Mouse (Mus musculus) mouse embryonic stem cell (cell line): ENCODE measurements around the gene Dnajc16.

ENCODE experiments used
- in situ Hi-C, 2 experiments: fragments of 300-500 bp; cut with MboI; formaldehyde crosslinking; loops; 1 replicate in 1 of 2; 3 replicates in 1 of 2; pipeline ENCODE4 v1.14.3; 2019 to 2020; ENCODE audit warnings: low sequenced_read_pairs in 2 of 2, low pct_unique_long_range_greater_than_20kb in 1 of 2, mixed read lengths in 1 of 2; ENCODE audit not compliant: unreplicated experiment in 1 of 2

Gene Dnajc16

DNA sequence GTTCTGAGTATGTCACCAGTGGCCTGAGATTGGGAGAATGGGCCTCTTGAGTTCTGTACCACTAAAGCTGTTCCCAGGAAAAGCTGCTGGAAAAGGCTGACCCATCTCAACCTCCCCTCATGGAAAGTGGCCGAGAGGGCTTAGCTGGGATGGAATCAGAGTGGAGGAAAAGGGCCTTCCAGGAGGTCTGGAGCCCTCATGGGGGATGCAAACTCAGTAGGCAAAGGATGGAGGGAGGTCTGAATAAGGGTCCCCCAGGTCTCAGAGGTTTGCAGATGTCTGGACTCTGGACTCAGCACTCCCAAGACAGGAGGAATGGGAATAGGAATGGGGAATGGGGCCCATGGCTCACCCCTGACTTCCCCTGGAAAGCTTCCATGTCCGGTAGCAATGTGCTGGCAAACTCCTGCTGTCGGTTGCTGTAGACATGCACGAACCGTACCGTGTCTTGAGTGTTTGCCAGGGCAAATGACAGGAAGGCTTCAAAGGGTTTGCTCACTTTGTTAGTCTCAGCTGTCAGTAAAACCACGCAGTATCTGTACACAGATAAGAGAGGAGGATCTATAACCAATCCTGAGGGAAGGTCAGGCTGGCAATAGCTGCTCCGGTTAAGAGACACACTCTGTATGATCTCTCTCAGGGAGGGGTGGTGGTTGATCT lies 21.1 kb downstream of the Dnajc16 start:
- in situ Hi-C loops, result no loop called here

DNA sequence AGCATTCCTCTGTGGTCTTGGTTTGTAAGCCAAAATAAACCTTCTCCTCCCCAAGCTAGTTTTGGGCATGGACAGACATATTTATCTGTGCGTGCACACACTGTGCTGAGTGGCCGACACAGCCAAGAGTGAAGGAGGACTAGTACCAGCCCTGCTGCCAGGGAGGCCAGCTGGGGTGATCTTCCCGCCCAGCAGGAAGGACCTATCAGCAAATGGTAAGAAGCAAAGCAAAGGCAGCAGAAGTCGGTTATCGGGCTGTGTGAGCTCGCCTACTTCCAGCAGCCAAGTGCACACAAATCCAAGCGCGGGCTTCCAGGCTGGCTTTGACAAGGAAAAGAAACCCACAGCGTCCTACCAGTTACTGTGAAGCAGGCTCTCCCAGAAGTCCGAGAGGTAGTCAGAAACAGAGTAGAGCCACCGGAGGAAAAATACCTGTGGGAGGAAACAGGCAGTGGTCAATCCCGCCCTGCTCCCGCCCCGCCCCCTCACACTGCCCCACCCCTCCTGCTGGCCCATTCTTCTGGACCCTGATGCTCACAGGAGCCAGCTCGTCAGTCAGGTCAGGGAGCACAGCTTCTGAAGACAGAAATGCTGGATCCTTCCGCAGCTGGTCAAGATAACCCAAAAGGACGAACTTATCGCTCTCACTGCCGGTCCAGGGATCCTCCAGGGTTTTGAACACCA lies 23.2 kb downstream of the Dnajc16 start:
- in situ Hi-C loops, result no loop called here

DNA sequence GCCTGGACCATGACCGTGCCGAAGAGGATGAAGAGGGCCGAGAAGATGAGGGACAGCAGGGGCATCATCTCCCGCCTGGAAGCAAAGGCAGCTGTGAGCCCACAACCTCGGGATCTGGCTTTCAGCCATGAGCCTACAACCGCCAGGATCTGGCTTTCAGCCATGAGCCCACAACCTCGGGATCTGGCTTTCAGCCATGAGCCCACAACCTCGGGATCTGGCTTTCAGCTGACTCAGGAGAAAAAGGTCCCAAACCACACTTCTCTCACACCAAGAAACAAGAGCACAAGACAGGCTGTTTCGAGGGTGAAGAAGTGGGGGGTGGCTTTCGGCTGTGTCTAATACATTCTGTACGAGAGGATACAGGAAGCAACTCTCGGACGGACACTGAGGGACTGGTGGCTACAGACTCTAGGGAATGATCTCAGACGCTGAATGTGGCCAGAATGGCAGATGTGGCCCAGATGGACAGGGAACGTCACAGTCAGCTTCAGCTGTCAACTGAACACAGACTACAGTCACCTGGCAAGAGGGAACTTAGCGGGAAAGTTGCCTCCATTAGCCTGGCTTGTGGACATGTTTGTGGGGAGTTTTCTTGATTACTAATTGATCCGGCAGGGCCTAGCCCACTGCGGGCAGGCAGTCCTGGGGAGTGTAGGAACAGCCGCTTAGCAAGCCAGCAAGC lies 23.9 kb downstream of the Dnajc16 start:
- in situ Hi-C loops, result no loop called here

DNA sequence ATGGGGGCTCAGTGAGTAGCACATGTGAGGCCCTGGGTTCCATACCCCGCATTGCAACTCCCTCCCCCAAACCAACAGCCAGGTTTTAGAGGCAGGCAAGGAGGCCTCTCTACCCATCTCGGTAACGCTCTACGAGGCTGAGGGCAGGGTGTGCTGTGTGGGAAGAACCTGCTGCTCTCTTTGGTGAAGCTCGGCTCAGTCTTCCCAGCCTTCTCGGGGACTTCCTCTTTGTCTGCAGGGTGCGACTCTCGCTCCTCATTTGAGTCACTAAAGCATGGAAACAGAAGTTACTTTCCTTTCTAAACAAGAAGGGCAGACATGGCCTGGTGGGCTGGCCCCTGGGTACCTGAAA lies 24.4 kb downstream of the Dnajc16 start:
- in situ Hi-C loops, result no loop called here

DNA sequence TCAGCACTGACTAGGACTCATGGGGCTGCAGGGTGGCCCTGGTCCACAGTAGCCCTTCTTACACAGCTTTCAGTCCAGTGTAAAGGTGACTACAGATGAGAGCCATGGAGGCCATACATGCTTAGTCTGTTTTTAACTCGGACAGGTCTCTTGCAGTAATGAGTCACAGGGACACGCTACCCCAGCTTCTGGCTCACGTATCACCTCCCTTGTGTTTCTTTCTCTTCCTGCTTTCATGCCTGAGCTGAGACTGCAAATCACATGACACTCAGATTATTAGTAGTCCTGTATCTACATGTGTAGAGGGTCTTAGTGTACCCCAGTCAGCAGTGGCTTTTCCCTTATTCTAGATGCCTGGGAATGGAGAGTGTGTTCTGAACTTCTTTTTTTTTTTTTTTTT lies 25.7 kb downstream of the Dnajc16 start:
- in situ Hi-C loops, result no loop called here

DNA sequence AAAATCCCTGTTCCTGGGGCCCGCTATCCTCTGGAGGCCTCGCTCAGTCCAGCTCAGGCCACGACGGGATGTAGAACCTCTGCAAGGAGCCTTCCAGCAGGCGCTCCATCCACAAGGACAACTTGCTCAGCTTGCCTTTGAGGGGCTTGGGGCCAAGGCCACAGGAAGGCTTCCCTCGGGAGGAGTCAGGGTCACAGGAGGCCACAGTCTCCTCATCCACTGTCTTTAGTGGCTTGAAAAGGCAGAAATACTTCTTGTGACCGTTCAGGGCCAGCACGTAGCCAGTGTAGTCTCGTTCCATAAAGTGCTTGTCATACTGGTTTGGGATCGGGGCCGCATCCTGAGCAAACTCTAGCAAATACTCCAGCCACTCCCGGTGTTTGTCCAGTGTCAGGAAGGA lies 27.3 kb downstream of the Dnajc16 start:
- in situ Hi-C loops, result no loop called here

DNA sequence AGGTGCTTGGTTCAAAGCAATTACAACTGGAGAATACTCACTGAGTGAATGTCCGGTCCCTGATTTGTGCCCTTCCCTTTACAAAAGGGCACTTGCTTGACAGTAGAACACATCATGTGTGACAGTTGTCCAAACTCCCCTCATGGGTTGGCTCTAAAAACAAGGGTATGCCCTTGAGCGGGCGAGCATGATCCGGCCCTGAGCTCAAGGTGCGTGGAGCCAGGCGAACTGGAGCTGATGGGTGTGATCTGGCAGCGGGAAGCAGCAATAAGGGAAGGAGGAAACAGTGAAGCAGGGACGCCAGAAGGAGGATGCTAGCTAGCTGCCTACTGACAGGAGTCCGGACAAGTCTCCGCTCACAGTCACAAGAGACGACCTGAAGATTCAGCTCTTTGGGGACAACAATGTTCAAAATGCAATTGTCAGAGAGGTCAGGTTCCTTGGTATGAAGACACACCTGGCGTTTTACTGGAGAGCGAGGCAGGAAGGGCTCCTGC lies 28.6 kb downstream of the Dnajc16 start:
- in situ Hi-C loops, result no loop called here

DNA sequence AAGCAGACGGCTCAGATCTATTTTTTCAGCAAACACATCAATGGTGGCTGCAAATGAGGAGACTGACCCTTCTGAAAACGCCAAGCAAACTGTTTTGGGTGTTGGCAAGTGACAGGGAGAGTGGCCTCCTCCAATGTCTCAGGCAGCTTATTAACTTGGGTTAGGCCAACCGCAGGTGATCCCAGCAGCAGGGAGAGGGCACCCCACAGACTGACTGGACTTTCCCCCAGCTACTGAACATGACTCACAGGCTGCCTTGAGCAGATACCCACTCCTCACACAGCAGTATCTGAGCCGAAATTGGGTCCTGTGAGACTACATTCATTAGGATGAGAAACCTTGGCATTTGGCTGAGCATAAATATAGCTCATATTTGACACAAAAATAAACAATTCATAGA lies 29.8 kb downstream of the Dnajc16 start:
- in situ Hi-C loops, result no loop called here

DNA sequence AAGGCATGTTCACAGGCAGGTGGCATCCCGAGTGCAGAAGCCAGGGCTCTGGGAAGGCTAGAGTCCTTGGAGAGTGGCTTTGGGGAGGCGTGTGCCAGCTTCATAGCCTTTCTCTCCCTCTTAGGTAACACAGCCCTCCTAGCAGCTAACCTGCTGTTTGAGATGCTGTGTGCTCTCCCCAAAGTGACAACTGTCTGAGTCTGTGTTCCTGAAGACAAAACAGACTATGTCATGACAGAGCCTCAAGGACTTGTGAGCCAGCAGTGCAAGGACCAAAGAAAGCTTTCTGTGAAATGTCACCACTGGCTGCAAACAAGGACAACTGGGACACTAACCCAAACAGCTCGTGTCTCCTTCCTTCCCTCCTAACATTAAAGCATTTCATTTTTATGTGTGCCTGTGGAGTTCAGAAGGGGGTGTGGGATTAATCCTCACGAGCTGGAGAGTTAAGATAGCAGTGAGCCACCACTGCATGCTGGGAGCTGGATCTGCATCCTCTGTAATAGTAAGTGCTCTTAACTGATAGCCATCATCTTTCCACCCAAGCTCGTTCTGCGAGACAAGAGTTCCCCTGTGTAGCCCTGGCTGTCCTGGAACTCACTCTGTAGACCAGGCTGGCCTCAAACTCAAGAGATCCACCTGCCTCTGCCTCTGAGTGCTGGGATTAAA lies 31.7 kb downstream of the Dnajc16 start:
- in situ Hi-C loops, result no loop called here

DNA sequence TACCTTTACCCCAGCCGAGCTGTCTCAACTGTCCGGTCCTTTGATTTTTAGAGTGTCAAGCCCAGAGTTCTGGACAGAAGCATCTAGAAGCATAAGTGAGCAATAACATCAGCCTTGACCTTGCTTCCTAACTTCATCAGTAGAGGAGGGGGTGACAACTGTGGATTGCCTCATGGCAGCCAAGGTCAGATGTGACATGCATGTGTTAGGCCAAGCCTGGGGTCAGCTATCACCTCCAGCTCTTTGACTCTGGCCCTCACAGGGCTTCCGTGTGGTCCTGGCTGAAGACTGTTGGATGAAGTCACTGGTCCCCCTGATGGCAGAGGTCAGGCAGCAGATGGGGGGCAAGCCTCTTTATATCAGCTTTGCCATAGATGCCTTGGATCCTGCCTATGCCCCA lies 33.6 kb downstream of the Dnajc16 start:
- in situ Hi-C loops, result no loop called here

DNA sequence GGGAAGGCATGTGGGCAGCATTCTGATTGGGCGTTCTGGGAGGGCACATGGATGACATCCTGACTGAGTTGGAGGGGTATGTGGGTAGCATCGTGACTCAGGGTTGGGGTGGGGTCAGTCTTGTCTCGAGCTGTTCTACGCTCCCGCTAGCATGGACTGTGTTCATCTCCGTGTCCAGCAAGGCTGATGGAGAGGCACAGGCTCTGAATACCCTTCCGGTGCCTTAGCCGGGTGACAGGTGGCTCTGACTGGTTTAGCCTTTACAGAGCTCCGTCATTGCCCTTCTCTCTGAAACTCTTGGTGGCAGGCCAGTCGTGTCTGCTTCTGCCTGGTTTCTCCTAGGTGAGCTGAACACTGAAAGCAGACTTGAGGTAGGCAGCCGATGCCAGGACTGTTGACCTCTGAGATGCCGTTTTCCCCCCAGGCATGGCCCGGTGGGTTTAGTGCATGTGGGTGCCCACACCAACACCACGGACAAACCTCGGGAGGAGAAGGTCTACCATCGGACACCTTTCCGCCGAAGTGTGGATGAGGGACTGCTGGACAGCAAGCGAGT lies 35.3 kb downstream of the Dnajc16 start:
- in situ Hi-C loops, result no loop called here

DNA sequence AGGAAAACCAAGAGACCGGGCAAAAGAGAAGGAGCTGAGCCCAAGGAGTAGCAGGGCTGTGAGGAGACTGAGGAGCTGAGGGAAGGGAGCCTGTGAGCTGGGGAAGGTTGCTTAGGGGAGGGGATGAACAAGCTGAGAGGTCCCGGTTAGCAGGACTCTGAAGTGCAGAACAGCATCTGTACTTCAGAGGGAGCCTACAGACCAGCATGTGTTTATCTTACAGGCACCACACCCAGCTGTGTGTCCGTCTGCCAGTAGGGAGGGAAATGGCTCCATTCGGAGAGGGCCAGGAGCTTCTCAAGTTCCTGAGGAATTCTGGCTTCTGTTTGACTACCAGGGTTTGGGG lies 38.7 kb downstream of the Dnajc16 start:
- in situ Hi-C loops, result no loop called here

DNA sequence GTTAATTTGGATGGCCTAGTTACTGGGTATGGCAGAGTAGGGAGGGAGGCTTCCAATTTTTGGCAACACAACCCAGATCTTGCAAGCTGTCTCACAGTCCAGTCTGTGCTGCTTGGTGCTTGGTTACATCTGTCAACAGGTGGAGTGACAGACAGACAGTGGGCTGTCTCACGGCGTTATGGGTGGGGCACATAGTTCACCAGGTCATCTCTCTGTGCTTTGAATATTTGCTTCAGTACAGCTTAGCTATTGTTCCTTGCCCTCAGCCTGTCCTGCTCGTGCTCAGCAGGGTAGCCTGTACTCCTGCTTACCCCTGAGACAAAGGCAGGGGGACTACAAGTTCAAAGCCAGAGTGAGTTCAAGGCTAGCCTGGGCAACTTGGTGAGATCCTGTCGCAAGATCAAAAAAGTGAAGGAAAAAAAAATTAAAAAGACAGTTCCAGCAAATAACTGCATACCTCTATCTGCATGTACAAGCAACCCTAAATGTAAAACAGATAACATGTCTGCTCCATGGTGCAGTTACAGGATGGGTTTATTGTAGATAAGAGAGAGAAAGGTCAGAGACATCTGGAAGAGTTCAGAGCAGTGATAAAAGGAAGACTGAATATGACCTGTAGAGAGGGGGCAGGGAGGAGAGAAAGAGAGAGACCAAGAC lies 39.2 kb downstream of the Dnajc16 start:
- in situ Hi-C loops, result no loop called here

DNA sequence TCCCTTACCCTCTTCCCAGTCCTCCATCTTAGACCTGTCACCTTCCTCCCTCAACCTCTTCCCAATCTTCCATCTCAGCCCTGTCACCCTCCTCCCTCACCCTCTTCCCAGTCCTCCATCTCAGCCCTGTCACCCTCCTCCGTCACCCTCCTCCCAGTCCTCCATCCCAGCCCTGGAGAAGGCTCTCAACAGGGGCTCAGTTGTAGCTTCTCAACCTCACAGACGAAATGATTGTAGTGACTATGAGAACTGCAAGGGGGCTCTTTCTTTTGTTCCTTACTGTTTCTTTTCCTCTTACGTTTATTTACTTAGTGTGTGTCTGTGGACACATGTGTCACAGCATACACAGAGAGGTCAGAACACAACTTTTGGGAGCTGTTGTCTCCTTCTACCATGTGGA lies 39.9 kb downstream of the Dnajc16 start:
- in situ Hi-C loops, result no loop called here

DNA sequence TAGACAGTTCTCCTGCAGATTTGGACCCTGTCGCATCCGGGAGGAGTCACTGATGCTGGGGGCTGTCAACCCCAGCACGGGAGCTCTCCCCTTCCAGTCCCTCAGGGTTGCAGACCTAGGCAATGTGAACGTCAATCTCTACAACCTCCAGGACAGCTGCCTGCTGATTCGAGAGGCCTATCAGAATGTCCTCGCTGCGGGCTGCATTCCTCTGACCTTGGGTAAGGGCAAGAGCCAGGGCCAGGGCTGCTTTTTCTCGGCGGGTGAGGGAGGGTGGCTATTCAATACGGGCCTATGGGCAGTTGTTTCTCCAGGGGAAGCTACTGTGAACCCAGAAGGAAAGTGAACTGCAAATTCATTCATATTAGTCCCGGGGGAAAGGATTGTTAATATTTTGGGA lies 41.2 kb downstream of the Dnajc16 start:
- in situ Hi-C loops, result no loop called here

DNA sequence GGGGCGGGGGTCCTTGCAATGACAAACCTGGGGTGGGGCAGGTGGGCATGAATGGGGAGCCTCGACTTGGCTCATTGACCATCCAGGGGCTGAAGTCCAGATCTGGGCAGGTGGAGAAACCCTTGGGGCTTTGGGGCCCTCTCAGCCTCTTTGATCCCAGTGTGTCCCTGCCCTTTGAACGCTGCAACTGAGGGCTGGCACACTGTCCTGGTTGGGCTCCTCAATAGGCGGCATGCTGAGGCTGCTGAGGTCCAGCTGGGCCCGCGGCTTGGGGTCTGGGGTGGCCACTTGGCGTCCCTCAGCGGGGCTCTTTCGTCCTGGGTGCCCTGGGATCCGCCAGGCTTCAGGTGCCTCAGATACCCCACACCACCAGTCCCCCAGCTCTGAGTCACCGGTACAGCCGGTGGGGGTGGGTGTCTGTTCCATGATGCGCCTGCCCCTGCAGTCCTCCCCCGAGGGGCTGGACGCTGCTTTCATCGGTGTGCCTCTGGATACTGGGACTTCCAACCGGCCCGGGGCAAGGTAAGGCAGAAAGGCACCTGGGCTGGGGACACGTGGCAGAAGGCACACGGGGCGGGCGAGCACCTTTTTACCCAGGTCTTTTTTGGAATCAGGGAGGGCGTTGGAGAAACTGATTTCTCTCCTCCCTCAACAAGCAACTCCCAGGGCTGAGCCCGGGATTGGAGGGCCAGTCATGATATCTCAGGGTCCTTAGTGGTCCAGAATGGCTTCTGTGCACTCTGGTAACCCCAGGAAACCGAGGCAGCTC lies 44.0 kb downstream of the Dnajc16 start, which contains the start of gene Agmat:
TSS of gene Agmat (plus strand) at position 95 of the 769 bp plus-strand sequence.
- in situ Hi-C loops, result no loop called here

DNA sequence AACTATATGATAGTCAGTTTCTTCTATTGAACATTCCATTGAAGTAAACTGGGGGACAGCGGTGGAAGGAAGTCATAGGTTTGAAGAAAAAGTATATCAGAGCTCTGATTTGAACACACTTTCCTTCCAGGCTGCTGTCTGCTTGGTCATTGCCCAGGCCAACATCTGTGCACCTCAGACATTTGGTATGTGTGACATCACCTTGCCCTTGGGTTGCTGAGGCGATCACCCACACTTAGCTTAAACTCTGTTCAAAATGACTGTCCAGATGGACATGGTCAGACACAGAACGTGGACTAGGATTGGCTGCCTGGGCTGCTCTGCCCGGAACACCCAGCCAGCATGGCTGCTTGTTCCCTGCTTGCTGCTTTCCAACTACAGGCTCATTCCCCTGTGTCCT lies 48.4 kb downstream of the Dnajc16 start:
- in situ Hi-C loops, result no loop called here

DNA sequence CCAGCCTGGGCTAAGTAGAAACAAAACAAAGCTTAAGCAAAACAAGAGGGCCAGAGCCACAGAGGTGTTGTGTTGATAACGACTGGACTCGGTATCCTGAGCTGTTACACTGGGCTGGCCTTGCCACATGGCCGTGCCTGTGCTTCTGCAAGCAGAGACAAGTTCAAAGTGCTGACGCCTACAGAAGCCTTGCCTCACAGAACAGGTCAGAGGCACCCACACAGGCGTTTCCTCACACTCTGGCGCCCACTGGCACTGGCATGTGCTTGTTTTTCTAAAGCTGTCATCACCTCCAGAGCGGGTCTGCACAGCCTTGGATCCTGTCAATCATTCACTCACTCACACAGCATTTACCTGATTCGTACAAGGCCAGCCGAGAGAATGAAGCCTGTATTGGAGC lies 48.9 kb downstream of the Dnajc16 start:
- in situ Hi-C loops, result no loop called here
